Mouse (Mus musculus): ENCODE measurements at regions not wholly inside any gene's neighbourhood (a gene's known extent, or its start where the extent isn't known, plus 50 kb on each side); places are given as distances from the start of the nearest gene placed in this dataset.

GRCm38 (mm10) chr8:128267261-128267660, 91.1 kb upstream of the Nrp1 start:
- TF ChIP-seq POLR2A (IDR thresholded peaks at IDR 0.05; ENCODE audit: extremely low read depth, insufficient read depth, low read length) (no peak), CTCF (IDR thresholded peaks at IDR 0.05; ENCODE audit: extremely low read depth, insufficient read depth, low read length) (no peak)

GRCm38 (mm10) chr8:128268010-128268409, 90.4 kb upstream of the Nrp1 start:
- Histone ChIP-seq H3K4me1 (ENCODE audit: control insufficient read depth, insufficient read depth, low read length) (0 out of 2 replicates have a peak, but pooled peaks cover 2% of the 10 kb centered on the region), H3K27ac (ENCODE audit: insufficient read depth, low read length) (no peak overlapping the region), H3K4me3 (ENCODE audit: insufficient read depth, low read length) (no peak overlapping the region)
- TF ChIP-seq POLR2A (IDR thresholded peaks at IDR 0.05; ENCODE audit: extremely low read depth, insufficient read depth, low read length) = no peak
- TF ChIP-seq CTCF (IDR thresholded peaks at IDR 0.05; ENCODE audit: extremely low read depth, insufficient read depth, low read length) = no peak

More at GRCm38 (mm10) chr8:128267261-128267660, 91.1 kb upstream of the Nrp1 start:
- H3K4me1 ChIP-seq (ENCODE audit: control insufficient read depth, insufficient read depth, low read length) = no peaks in the 10 kb centered on the region
- H3K4me3 ChIP-seq (ENCODE audit: insufficient read depth, low read length) = no peak overlapping the region
- no peak overlapping the region for H3K27ac ChIP-seq (ENCODE audit: insufficient read depth, low read length)

- no peak overlapping the region for H3K27ac ChIP-seq (ENCODE audit: insufficient read depth, low read length)
- TF ChIP-seq CTCF (IDR thresholded peaks at IDR 0.05; ENCODE audit: extremely low read depth, insufficient read depth, low read length) (no peak), POLR2A (IDR thresholded peaks at IDR 0.05; ENCODE audit: extremely low read depth, insufficient read depth, low read length) (no peak)
- H3K4me3 ChIP-seq (ENCODE audit: insufficient read depth, low read length) = no peak overlapping the region
- H3K4me1 ChIP-seq (ENCODE audit: control insufficient read depth, insufficient read depth, low read length) = 0 out of 2 replicates have a peak, but pooled peaks cover 2% of the 10 kb centered on the region
Observed at GRCm38 (mm10) chr8:128269546-128269945, 88.9 kb upstream of the Nrp1 start.

- Histone ChIP-seq H3K4me3 (ENCODE audit: insufficient read depth, low read length) (no peak overlapping the region), H3K27ac (ENCODE audit: insufficient read depth, low read length) (no peak overlapping the region), H3K4me1 (ENCODE audit: control insufficient read depth, insufficient read depth, low read length) (0 out of 2 replicates have a peak, but pooled peaks cover 2% of the 10 kb centered on the region)
- TF ChIP-seq CTCF (IDR thresholded peaks at IDR 0.05; ENCODE audit: extremely low read depth, insufficient read depth, low read length) (no peak), POLR2A (IDR thresholded peaks at IDR 0.05; ENCODE audit: extremely low read depth, insufficient read depth, low read length) (no peak)
Observed at GRCm38 (mm10) chr8:128272866-128273344, 85.5 kb upstream of the Nrp1 start.

GRCm38 (mm10) chr8:128276475-128276874, 81.9 kb upstream of the Nrp1 start:
- H3K27ac ChIP-seq (ENCODE audit: insufficient read depth, low read length) = no peak overlapping the region
- TF ChIP-seq CTCF (IDR thresholded peaks at IDR 0.05; ENCODE audit: extremely low read depth, insufficient read depth, low read length) (no peak), POLR2A (IDR thresholded peaks at IDR 0.05; ENCODE audit: extremely low read depth, insufficient read depth, low read length) (no peak)
- no peak overlapping the region for H3K4me3 ChIP-seq (ENCODE audit: insufficient read depth, low read length)
- H3K4me1 ChIP-seq (ENCODE audit: control insufficient read depth, insufficient read depth, low read length) = 0 out of 2 replicates have a peak, but pooled peaks cover 2% of the 10 kb centered on the region

DNA sequence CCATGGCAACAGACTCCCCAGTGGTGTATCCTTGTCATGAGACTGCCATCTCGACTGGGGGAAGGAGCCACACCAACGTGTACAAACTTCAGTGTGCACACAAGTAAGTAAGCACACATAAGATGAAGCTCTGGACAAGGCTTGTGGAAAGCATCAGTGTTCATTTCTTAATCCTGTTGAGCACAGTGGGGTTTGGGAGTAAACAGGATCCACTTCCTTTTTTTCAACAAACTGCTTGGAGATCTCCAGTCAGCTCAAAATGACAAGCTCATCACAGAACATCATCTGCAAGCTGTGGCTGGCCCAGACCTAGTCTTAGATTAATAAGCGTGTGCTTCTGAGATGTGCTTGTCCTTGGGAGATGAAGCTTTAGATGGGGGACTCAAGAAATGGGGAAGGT, 75.6 kb upstream of the Nrp1 start:
- Histone ChIP-seq H3K4me3 (ENCODE audit: insufficient read depth, low read length) (no peak overlapping the region), H3K4me1 (ENCODE audit: control insufficient read depth, insufficient read depth, low read length) (no peaks in the 10 kb centered on the region), H3K27ac (ENCODE audit: insufficient read depth, low read length) (no peak overlapping the region)
- TF ChIP-seq CTCF (IDR thresholded peaks at IDR 0.05; ENCODE audit: extremely low read depth, insufficient read depth, low read length) (no peak), POLR2A (IDR thresholded peaks at IDR 0.05; ENCODE audit: extremely low read depth, insufficient read depth, low read length) (no peak)

DNA sequence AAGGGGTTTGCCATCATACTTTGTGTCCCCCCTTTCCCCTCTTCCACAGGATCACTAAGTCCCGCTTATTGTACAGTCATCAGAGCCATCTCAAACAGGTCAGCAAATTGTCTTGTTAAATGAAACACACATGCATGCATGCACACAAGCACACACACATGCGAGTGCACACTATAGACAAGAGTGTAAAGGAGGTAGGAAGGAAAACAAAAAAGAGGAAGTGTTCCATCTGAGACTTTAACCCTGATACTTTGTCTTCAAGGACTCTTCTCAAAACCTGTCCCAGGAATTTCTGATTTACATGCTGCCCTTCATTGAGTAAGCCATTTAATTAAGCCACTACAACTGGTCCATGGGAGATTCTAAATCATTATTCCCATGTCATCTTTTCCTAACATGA, 75.0 kb upstream of the Nrp1 start:
- Histone ChIP-seq H3K4me3 (ENCODE audit: insufficient read depth, low read length) (no peak overlapping the region), H3K4me1 (ENCODE audit: control insufficient read depth, insufficient read depth, low read length) (no peaks in the 10 kb centered on the region), H3K27ac (ENCODE audit: insufficient read depth, low read length) (no peak overlapping the region)
- TF ChIP-seq CTCF (IDR thresholded peaks at IDR 0.05; ENCODE audit: extremely low read depth, insufficient read depth, low read length) (no peak), POLR2A (IDR thresholded peaks at IDR 0.05; ENCODE audit: extremely low read depth, insufficient read depth, low read length) (no peak)

- TF ChIP-seq CTCF (IDR thresholded peaks at IDR 0.05; ENCODE audit: extremely low read depth, insufficient read depth, low read length) = no peak
- TF ChIP-seq POLR2A (IDR thresholded peaks at IDR 0.05; ENCODE audit: extremely low read depth, insufficient read depth, low read length) = no peak
- Histone ChIP-seq H3K27ac (ENCODE audit: insufficient read depth, low read length) (no peak overlapping the region), H3K4me1 (ENCODE audit: control insufficient read depth, insufficient read depth, low read length) (no peaks in the 10 kb centered on the region), H3K4me3 (ENCODE audit: insufficient read depth, low read length) (no peak overlapping the region)
Observed at GRCm38 (mm10) chr8:128284816-128285215, 73.6 kb upstream of the Nrp1 start.

GRCm38 (mm10) chr8:128290076-128290475, 68.3 kb upstream of the Nrp1 start:
- TF ChIP-seq POLR2A (IDR thresholded peaks at IDR 0.05; ENCODE audit: extremely low read depth, insufficient read depth, low read length) (no peak), CTCF (IDR thresholded peaks at IDR 0.05; ENCODE audit: extremely low read depth, insufficient read depth, low read length) (no peak)
- no peak overlapping the region for H3K27ac ChIP-seq (ENCODE audit: insufficient read depth, low read length)
- no peaks in the 10 kb centered on the region for H3K4me1 ChIP-seq (ENCODE audit: control insufficient read depth, insufficient read depth, low read length)
- H3K4me3 ChIP-seq (ENCODE audit: insufficient read depth, low read length) = no peak overlapping the region

- Histone ChIP-seq H3K4me3 (ENCODE audit: insufficient read depth, low read length) (no peak overlapping the region), H3K4me1 (ENCODE audit: control insufficient read depth, insufficient read depth, low read length) (peaks cover 3% of the 10 kb centered on the region; the same call in 1 of the 2 replicates), H3K27ac (ENCODE audit: insufficient read depth, low read length) (no peak overlapping the region)
- TF ChIP-seq POLR2A (IDR thresholded peaks at IDR 0.05; ENCODE audit: extremely low read depth, insufficient read depth, low read length) (no peak), CTCF (IDR thresholded peaks at IDR 0.05; ENCODE audit: extremely low read depth, insufficient read depth, low read length) (no peak)
Observed at GRCm38 (mm10) chr8:128292394-128292793, 66.0 kb upstream of the Nrp1 start.

Measured in cortical plate, adult 2 months (tissue).